Mouse (Mus musculus) adrenal gland, adult 10 weeks (tissue): ENCODE data around the gene Tmem101. TPM values are rescaled to one million over a fixed set of nuclear protein-coding genes. Genes with fewer than 3 reads are reported as not detected.

ENCODE experiments used
- polyA plus RNA-seq: library from polyadenylated mRNA; stranded (reverse); fragments of 350-450 nt; fragmentation: Illumina TruSeq; extraction: RNeasy Lipid Tissue Mini Kit (QIAGEN cat#74804); gene quantifications from one replicate; pipeline ENCODE4 v1.2.3, GENCODE M21; 2014; ENCODE audit warnings: low read depth, low replicate concordance

The Tmem101 gene
- polyA plus RNA-seq: 4.9 TPM

GRCm38 (mm10) chr11:102156039-102156785 is at the start of gene Tmem101:
TSS of gene Tmem101 (minus strand) at chr11:102156404.

GRCm38 (mm10) chr11:102189461-102190436 is 33.5 kb upstream of the Tmem101 start, which contains the start of gene G6pc3:
TSS of gene G6pc3 (plus strand) at chr11:102189620.

DNA sequence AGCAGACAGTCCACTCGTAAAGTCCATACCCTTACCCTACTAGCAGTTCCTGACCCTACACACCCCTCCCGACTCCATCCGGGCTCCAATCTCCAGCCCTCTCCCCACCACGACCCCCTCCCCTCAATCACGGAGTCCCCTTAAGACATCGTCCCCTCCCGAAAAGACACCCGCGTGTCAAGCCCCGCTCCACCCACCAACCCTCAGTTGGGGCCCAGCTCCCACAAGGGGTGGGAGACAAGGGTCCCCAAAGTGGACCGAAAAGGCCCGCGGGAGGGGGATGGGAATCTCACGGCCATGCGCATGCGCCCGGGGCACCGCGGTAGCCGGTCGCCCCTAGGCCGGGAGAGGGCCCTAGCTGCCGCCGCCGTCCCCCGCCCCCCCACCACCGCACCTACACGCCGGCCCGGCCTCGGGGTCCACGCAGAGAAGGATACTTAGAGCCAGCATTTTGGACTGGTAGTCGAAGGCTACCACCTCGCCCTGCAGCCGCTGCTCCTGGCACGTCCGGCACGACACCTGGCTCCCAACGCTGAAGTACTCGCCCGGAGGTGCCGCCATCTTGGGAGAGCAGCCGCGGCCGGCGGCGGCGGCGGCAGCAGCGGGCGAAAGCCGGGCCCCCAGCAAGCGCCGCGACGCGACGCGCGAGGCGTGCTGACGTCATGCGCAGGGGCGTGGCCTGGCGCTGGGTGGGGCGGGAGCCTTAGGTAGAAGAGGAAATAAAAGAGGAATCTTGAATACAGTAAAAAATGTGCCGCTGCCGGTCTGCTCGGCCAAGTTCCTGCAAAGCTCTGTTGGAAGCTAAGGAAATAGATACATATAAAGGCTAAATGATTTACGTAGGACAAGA is 28.7 kb upstream of the Tmem101 start, which contains the start of gene Lsm12:
Lsm12 (minus strand) TSS at position 651 of the 850 bp plus-strand sequence.

DNA sequence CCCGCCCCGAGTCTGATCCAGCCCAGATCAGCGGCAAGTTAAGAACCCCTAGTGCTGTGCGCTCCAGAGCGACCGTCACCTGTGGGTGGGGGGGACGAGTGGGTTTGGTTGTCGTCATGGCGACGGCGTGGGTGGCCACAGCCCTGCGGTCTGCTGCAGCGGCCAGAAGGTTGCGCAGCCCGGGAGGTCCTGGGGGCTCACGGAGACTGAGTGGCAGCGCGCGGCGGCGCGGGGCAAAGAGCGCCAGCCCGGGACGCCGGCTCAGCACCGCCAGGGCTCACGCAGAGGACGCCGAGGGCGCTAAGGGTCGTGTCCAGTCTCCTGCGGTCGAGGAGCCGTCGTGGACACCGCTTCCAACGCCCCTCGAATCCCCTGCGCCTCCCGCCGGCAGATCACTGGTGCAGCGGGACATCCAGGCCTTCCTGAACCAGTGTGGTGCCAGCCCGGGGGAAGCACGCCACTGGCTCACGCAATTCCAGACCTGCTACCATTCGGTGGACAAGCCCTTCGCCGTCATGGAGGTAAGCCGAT is 10.7 kb downstream of the Tmem101 start, which contains the start of gene Nags:
Nags (plus strand) TSS at position 43 of the 531 bp plus-strand sequence.

GRCm38 (mm10) chr11:102107732-102108131 is 48.5 kb downstream of the Tmem101 start, which contains the start of gene Pyy:
TSS of gene Pyy (minus strand) at chr11:102107832.

Other genes with a start within 250 kb of the Tmem101 start
- not detected for gene Sost, start 189.4 kb downstream of the Tmem101 start, polyA plus RNA-seq
- gene Cfap97d1, start 172.1 kb downstream of the Tmem101 start, polyA plus RNA-seq: not detected
- gene Dusp3, start 169.4 kb downstream of the Tmem101 start, polyA plus RNA-seq: 73.0 TPM
- gene Mpp3, start 127.9 kb downstream of the Tmem101 start, polyA plus RNA-seq: 3.6 TPM
- 35.9 TPM for gene Cd300lg, start 114.9 kb downstream of the Tmem101 start, polyA plus RNA-seq
- 1.6 TPM for gene Mpp2, start 67.9 kb downstream of the Tmem101 start, polyA plus RNA-seq
- gene Ppy, start 55.1 kb downstream of the Tmem101 start, polyA plus RNA-seq: not detected
- gene Pyy, start 48.6 kb downstream of the Tmem101 start, polyA plus RNA-seq: not detected
- not detected for gene Nags, start 10.9 kb downstream of the Tmem101 start, polyA plus RNA-seq
- 81.9 TPM for gene Lsm12, start 28.9 kb upstream of the Tmem101 start, polyA plus RNA-seq
- 1.8 TPM for gene G6pc3, start 33.2 kb upstream of the Tmem101 start, polyA plus RNA-seq
- gene Hdac5, start 73.8 kb upstream of the Tmem101 start, polyA plus RNA-seq: 1.4 TPM
- not detected for gene BC030867, start 92.5 kb upstream of the Tmem101 start, polyA plus RNA-seq
- 0.23 TPM for gene Asb16, start 112.3 kb upstream of the Tmem101 start, polyA plus RNA-seq
- gene Tmub2, start 128.5 kb upstream of the Tmem101 start, polyA plus RNA-seq: 6.9 TPM
- 11.0 TPM for gene Atxn7l3, start 140.2 kb upstream of the Tmem101 start, polyA plus RNA-seq
- 34.9 TPM for gene Ubtf, start 163.3 kb upstream of the Tmem101 start, polyA plus RNA-seq
- not detected for gene Slc4a1, start 209.8 kb upstream of the Tmem101 start, polyA plus RNA-seq
- 1.3 TPM for gene Rundc3a, start 237.0 kb upstream of the Tmem101 start, polyA plus RNA-seq